Mouse (Mus musculus): Measurements from ENCODE around the gene Hells. TPM values are rescaled to one million over a fixed set of nuclear protein-coding genes. Genes with fewer than 3 reads are reported as not detected.

The Hells gene
- polyA plus RNA-seq, 1 experiment = 9.5 TPM

DNA sequence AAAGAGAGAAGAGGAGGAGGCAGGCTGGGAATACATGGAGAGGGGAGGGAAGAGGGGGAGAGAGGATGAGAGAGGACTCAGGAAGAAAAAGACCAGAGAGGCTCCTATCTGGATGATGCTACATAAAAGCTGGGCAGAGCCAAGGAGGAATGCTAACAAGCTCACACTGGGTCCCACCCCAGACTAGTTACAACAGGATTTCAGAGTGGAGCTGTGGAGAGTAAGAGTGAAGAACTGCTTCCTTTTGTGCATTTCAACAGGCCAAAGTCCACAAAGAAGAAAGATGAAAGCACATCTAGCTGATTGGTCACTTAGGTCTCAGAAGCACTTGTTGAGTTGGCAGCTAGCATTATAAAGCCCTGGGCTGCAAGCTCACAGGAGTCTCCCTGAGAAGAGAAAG lies 45.6 kb downstream of the Hells start:
- no peak for TF ChIP-seq GATA1 (IDR thresholded peaks at IDR 0.05; ENCODE audit: low read length)

DNA sequence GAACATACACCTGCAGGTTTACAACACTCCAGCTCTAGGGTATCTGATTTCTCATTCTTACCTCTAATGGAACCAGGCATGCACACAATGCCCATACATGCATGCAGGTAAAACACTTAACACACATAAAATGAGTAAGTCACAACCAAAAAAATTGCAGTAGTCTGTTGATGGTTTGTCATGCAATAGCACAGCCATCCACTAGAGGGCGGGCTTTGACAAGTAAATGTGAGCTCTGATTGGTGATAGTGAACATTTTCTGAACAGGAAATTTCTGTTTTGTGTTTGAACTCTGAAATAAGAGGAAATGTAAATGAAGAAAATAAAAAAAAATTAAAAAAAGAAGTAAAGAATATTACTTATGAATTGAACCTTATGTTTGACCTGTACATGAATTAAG lies 51.3 kb downstream of the Hells start:
- TF ChIP-seq GATA1 (IDR thresholded peaks at IDR 0.05; ENCODE audit: low read length) = no peak

DNA sequence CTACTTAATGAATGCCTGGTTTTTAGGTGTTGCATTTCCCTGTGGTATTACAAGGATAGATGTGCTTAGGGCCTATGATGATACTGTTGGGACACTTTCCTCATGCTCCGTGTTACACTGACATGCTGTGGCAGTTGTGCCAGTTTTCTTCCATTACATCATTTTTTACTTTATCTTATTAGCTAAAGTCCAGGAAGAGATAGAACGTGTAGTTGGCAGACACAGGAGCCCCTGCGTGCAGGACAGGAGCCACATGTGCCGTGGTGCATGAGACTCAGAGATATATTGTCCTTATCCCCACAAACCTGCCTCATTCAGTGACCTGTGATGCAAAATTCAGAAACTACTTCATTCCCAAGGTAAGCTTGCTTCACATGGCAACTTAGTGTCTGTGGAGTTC lies 67.5 kb downstream of the Hells start:
- TF ChIP-seq GATA1 (IDR thresholded peaks at IDR 0.05; ENCODE audit: low read length) = no peak

DNA sequence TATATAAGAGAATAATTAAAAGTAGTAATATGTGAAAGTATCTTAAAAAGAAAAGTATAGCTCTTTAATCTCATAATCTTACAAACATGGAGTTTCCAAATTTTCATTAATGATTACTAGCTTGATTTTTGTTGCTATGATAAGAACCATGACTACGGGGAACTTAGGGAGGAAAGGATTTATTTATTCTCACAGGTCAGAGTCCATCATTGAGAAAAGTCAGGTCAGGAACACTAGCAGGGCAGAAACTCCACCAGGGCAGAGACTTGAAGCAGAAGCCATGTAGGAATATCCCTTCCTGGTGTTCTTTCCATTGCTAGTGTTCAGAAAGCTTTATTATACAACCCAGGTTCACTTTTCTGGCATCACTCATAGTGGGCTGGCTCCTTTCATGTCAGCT lies 68.0 kb downstream of the Hells start:
- no peak for TF ChIP-seq GATA1 (IDR thresholded peaks at IDR 0.05; ENCODE audit: low read length)

DNA sequence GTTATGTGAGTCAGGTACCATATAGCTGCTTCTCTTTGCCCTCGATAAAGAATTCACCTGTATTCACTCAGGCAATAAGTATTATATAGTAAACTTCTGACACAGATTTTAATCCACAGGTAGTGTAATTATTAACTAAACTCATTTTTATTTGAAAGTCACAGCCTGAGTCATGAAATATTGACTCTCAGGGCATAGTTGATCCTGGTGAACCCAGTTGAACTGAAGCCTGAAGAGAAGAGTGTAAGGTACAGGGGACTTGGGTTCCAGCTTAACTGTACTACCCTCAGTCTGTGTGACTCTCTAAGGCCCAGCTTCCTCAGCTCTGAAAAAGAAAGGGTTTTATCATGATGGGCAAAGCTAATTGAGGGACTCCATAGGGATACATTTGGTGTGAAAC lies 74.4 kb downstream of the Hells start:
- no peak for TF ChIP-seq GATA1 (IDR thresholded peaks at IDR 0.05; ENCODE audit: low read length)

DNA sequence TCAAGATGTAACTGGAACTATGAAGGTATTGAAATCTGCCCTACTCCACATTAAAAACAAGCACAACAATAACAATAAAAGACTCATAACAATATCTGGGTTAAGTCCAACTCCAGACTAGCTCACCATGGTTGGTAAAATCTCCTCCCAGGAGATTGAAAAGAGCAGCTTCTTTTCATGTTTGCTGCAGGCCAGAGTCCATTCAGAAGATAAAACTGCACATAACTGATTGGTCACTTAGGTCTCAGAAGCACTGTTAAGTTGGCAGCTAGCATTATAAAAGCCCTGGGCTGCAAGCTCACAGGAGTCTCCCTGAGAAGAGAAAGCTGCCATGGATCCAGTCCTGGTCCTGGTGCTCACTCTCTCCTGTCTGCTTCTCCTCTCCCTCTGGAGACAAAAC lies 76.0 kb downstream of the Hells start, which contains the start of gene Cyp2c55:
TSS of gene Cyp2c55 (plus strand) at position 305 of the 400 bp plus-strand sequence.
- no peak for TF ChIP-seq GATA1 (IDR thresholded peaks at IDR 0.05; ENCODE audit: low read length)

Other genes with a start within 250 kb of the Hells start
- 1.3 and 1.9 TPM in 2 replicates for gene Noc3l, start 111.7 kb upstream of the Hells start, polyA plus RNA-seq (2012)
- gene Tbc1d12, start 94.3 kb upstream of the Hells start, polyA plus RNA-seq (2012) = 2.4 and 3.3 TPM in 2 replicates
- gene Cyp2c55, start 76.1 kb downstream of the Hells start, polyA plus RNA-seq (2012) = 0.17 and 0.35 TPM in 2 replicates
- gene Cyp2c65, start 130.1 kb downstream of the Hells start, polyA plus RNA-seq (2012) = not detected in 2 replicates
- gene Cyp2c66, start 183.0 kb downstream of the Hells start, polyA plus RNA-seq (2012) = not detected in 2 replicates

All from G1E-ER4 (cell line).